Mouse (Mus musculus) lung, adult 2 months (tissue): ENCODE data around the gene Iqck.

Experiments
- CTCF ChIP-seq: fragments of 200-500 bp; IDR thresholded peaks from 2 replicates; pipeline ENCODE4 v1.5.1; 2011; ENCODE audit warnings: mild to moderate bottlenecking, low read length, control low read depth; ENCODE audit not compliant: insufficient read depth
- POLR2A ChIP-seq: fragments of 200-500 bp; IDR thresholded peaks from 2 replicates; pipeline ENCODE4 v1.6.1; 2011; ENCODE audit warnings: low read depth, mild to moderate bottlenecking, control low read depth, low read length, borderline replicate concordance; ENCODE audit errors: extremely low read depth

GRCm38 (mm10) chr7:118995671-118996070, 140.1 kb downstream of the Iqck start:
- TF ChIP-seq CTCF (no peak), POLR2A (no peak)
